Mouse (Mus musculus) CH12.LX (cell line): ENCODE results near the gene Prn. TPM values are rescaled to one million over a fixed set of nuclear protein-coding genes. Genes with fewer than 3 reads are reported as not detected.

Experiments
- DNase-seq: peaks from one replicate; pipeline ENCODE4 v3.0.0-alpha.2; 2013; ENCODE audit errors: extremely low read depth
- H3K27ac ChIP-seq: 2 replicates; pipeline ENCODE4 v1.5.1; 2012; ENCODE audit warnings: low read depth, mild to moderate bottlenecking, control low read depth, moderate library complexity; ENCODE audit not compliant: insufficient read depth
- H3K27me3 ChIP-seq: replicated peaks from 2 replicates; pipeline ENCODE3; 2012; ENCODE audit warnings: inconsistent platforms
- H3K36me3 ChIP-seq, 2 experiments: replicated peaks in 1 of 2; 2 replicates each; pipeline versions ENCODE3 to v1.6.1; 2012; ENCODE audit warnings: inconsistent platforms in 1 of 2, low read length in 1 of 2, mild to moderate bottlenecking in 1 of 2, mixed read lengths in 1 of 2, moderate library complexity in 1 of 2; ENCODE audit not compliant: control insufficient read depth in 1 of 2, insufficient read depth in 1 of 2
- H3K4me1 ChIP-seq, 2 experiments: 2 replicates each; pipeline ENCODE4 v1.6.1; 2012; ENCODE audit warnings: inconsistent platforms in 1 of 2, moderate library complexity in 1 of 2; ENCODE audit not compliant: insufficient read depth in 2 of 2, control insufficient read depth in 1 of 2
- H3K4me2 ChIP-seq: 2 replicates; pipeline ENCODE4 v1.6.1; 2012; ENCODE audit warnings: low read depth, mild to moderate bottlenecking, control low read depth; ENCODE audit not compliant: poor library complexity, insufficient read depth, severe bottlenecking
- H3K4me3 ChIP-seq, 3 experiments: fragments of 150-350 bp in 1 of 3; sonication (generic) in 1 of 3; replicated peaks in 1 of 3; 2 replicates each; pipeline versions ENCODE3 to v1.5.1; 2011 to 2012; ENCODE audit warnings: low read depth in 2 of 3, low read length in 2 of 3, mild to moderate bottlenecking in 2 of 3, moderate library complexity in 2 of 3, control low read depth in 1 of 3, improper control_type of control experiment in 1 of 3, inconsistent platforms in 1 of 3, mixed read lengths in 1 of 3; ENCODE audit not compliant: poor library complexity in 1 of 3
- H3K79me2 ChIP-seq: replicated peaks from 2 replicates; pipeline ENCODE4 v1.6.1; 2012; ENCODE audit warnings: mild to moderate bottlenecking, moderate library complexity; ENCODE audit not compliant: control insufficient read depth, poor library complexity, insufficient read depth, severe bottlenecking; ENCODE audit errors: extremely low read depth
- H3K9ac ChIP-seq: 2 replicates; pipeline ENCODE4 v1.6.1; 2012; ENCODE audit warnings: low read depth, mild to moderate bottlenecking, control low read depth, moderate library complexity; ENCODE audit not compliant: insufficient read depth
- H3K9me3 ChIP-seq: replicated peaks from 2 replicates; pipeline ENCODE3; 2012; ENCODE audit warnings: low read length, inconsistent platforms, mixed read lengths
- BHLHE40 ChIP-seq: IDR thresholded peaks from 2 replicates; pipeline ENCODE4 v1.6.1; 2011; ENCODE audit warnings: mild to moderate bottlenecking, low read depth, low read length, improper control_type of control experiment
- CHD1 ChIP-seq: IDR thresholded peaks from 2 replicates; pipeline ENCODE4 v1.6.1; 2012; ENCODE audit warnings: low read depth, low read length, improper control_type of control experiment, inconsistent platforms
- CHD2 ChIP-seq: IDR thresholded peaks from 2 replicates; pipeline ENCODE4 v1.6.1; 2011; ENCODE audit warnings: low read length, improper control_type of control experiment
- CTCF ChIP-seq, 2 experiments: IDR thresholded peaks in 1 of 2; conservative IDR thresholded peaks in 1 of 2; 2 replicates each; pipeline ENCODE4 v1.5.1; 2011 to 2012; ENCODE audit warnings: low read depth in 2 of 2, low read length in 2 of 2, improper control_type of control experiment in 1 of 2, inconsistent platforms in 1 of 2, mild to moderate bottlenecking in 1 of 2, moderate library complexity in 1 of 2
- EP300 ChIP-seq: IDR thresholded peaks from 2 replicates; pipeline ENCODE4 v1.6.1; 2011; ENCODE audit warnings: low read length, improper control_type of control experiment
- GABPA ChIP-seq: IDR thresholded peaks from 2 replicates; pipeline ENCODE4 v1.6.1; 2012; ENCODE audit warnings: low read depth, low read length, improper control_type of control experiment, inconsistent platforms; ENCODE audit not compliant: insufficient replicate concordance
- JUN ChIP-seq: IDR thresholded peaks from 2 replicates; pipeline ENCODE4 v1.6.1; 2011; ENCODE audit warnings: low read depth, mild to moderate bottlenecking, low read length, improper control_type of control experiment, moderate library complexity; ENCODE audit not compliant: insufficient read depth
- JUND ChIP-seq: conservative IDR thresholded peaks from 2 replicates; pipeline ENCODE4 v1.6.1; 2011; ENCODE audit warnings: low read depth, low read length, improper control_type of control experiment
- MAZ ChIP-seq: IDR thresholded peaks from 2 replicates; pipeline ENCODE4 v1.6.1; 2012; ENCODE audit warnings: low read depth, mild to moderate bottlenecking, inconsistent platforms, low read length, improper control_type of control experiment, moderate library complexity
- MEF2A ChIP-seq: IDR thresholded peaks from 2 replicates; pipeline ENCODE4 v1.6.1; 2014; ENCODE audit warnings: low read depth, mild to moderate bottlenecking, inconsistent platforms, low read length, improper control_type of control experiment, borderline replicate concordance
- NELFE ChIP-seq: IDR thresholded peaks from 2 replicates; pipeline ENCODE4 v1.6.1; 2011; ENCODE audit warnings: low read depth, low read length, improper control_type of control experiment
- PAX5 ChIP-seq: IDR thresholded peaks from 2 replicates; pipeline ENCODE4 v1.6.1; 2012; ENCODE audit warnings: low read length, inconsistent platforms, mixed read lengths
- POLR2AphosphoS2 ChIP-seq: IDR thresholded peaks from 2 replicates; pipeline ENCODE4 v1.6.1; 2011; ENCODE audit warnings: low read depth, low read length, improper control_type of control experiment
- RAD21 ChIP-seq: IDR thresholded peaks from 2 replicates; pipeline ENCODE4 v1.6.1; 2011; ENCODE audit warnings: low read depth, mild to moderate bottlenecking, low read length, improper control_type of control experiment, moderate library complexity
- RCOR1 ChIP-seq: conservative IDR thresholded peaks from 2 replicates; pipeline ENCODE4 v1.6.1; 2012; ENCODE audit warnings: low read depth, mild to moderate bottlenecking, inconsistent platforms, low read length, improper control_type of control experiment
- SMC3 ChIP-seq: IDR thresholded peaks from 2 replicates; pipeline ENCODE4 v1.6.1; 2011; ENCODE audit warnings: low read depth, low read length, improper control_type of control experiment
- TBP ChIP-seq: conservative IDR thresholded peaks from 2 replicates; pipeline ENCODE4 v1.6.1; 2011; ENCODE audit warnings: low read depth, low read length, improper control_type of control experiment
- TCF12 ChIP-seq: IDR thresholded peaks from 2 replicates; pipeline ENCODE4 v1.6.1; 2014; ENCODE audit warnings: low read depth, mild to moderate bottlenecking, inconsistent platforms, low read length, improper control_type of control experiment
- UBTF ChIP-seq: IDR thresholded peaks from 2 replicates; pipeline ENCODE4 v1.6.1; 2012; ENCODE audit warnings: low read depth, mild to moderate bottlenecking, inconsistent platforms, low read length, improper control_type of control experiment, moderate library complexity
- USF2 ChIP-seq: conservative IDR thresholded peaks from 2 replicates; pipeline ENCODE4 v1.6.1; 2011; ENCODE audit warnings: low read depth, low read length, improper control_type of control experiment
- ZKSCAN1 ChIP-seq: IDR thresholded peaks from 2 replicates; pipeline ENCODE4 v1.6.1; 2012; ENCODE audit warnings: low read depth, inconsistent platforms, low read length, improper control_type of control experiment, borderline replicate concordance
- ZNF384 ChIP-seq: IDR thresholded peaks from 2 replicates; pipeline ENCODE4 v1.6.1; 2012; ENCODE audit warnings: low read depth, low read length, improper control_type of control experiment, inconsistent platforms
- dilution Hi-C: fragments of 300-500 bp; cut with MboI; formaldehyde crosslinking; loops from 2 replicates; pipeline ENCODE4 v1.14.3; 2020; ENCODE audit warnings: low sequenced_read_pairs; ENCODE audit not compliant: extremely low pct_unique_long_range_greater_than_20kb, extremely low pct_ligation_motif_present
- in situ Hi-C: fragments of 300-500 bp; cut with MboI; formaldehyde crosslinking; loops from 3 replicates; pipeline ENCODE4 v1.14.3; 2019; ENCODE audit warnings: low sequenced_read_pairs, low pct_ligation_motif_present, low pct_unique_long_range_greater_than_20kb, mixed read lengths
- polyA plus RNA-seq: library from polyadenylated mRNA; unstranded; fragments of >175 nt; gene quantifications from 2 replicates; pipeline ENCODE4 v1.2.1, GENCODE M21; 2012; ENCODE audit warnings: low read depth; ENCODE audit not compliant: insufficient read length
- total RNA-seq, 2 experiments: library from RNA; depleted of rRNA; stranded (reverse); fragments of 300-350 nt in 1 of 2; fragments of >200 nt in 1 of 2; gene quantifications; 2 replicates each; pipeline ENCODE4 v1.2.3; 2012 to 2014

The Prn gene
- total and polyA plus RNA-seq, 3 experiments = not detected

DNA sequence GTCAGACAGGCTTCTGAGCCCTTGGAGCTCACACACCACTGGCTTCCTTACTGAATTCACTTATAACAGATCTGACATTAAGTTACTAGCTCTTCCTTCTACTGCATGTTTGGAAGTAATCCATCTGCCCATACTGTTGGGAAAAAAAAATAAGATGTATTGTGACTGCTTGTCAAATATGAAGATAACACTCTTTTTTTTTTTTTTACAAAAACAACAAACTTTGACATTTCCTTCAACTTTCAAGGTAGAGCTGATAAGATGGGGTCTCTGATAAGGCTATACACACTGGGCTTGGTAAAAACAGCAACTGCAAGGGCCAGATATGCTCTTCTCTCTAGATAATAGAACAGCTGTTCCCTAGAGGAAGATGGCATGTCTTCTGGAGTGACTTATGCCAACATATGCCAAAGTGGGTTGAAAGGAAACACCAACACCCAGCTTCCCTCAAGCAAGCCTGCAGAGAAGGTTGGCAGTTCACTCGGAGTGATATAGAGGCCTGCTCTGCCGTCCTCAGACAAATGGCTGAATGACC lies 45.4 kb upstream of the Prn start:
- no peak for DNase-seq
- H3K27me3 ChIP-seq = peaks cover 9% of the 10 kb centered on the region
- H3K9me3 ChIP-seq = no peaks in the 10 kb centered on the region
- in situ Hi-C loops (no loop called here), dilution Hi-C loops (no loop called here)
- peaks cover 0 to 30% of the 10 kb centered on the region in 2 experiments; a peak in 2 of 4 replicates for H3K4me1 ChIP-seq
- no peak overlapping the region for H3K27ac ChIP-seq
- H3K36me3 ChIP-seq = no peaks in the 10 kb centered on the region
- no peaks in the 10 kb centered on the region for H3K79me2 ChIP-seq
- TF ChIP-seq UBTF (no peak), SMC3 (no peak), CHD1 (no peak), ZNF384 (no peak), JUN (no peak), PAX5 (no peak), CTCF (conservative IDR thresholded peaks at IDR 0.05 in 1 of 2, IDR thresholded peaks at IDR 0.05 in 1 of 2; ENCODE audit: low read depth in 2 of 2, low read length in 2 of 2) (no peak), CHD2 (no peak)
- no peak overlapping the region for H3K4me2 ChIP-seq
- H3K4me3 ChIP-seq = no peak overlapping the region
- H3K9ac ChIP-seq = no peak overlapping the region

DNA sequence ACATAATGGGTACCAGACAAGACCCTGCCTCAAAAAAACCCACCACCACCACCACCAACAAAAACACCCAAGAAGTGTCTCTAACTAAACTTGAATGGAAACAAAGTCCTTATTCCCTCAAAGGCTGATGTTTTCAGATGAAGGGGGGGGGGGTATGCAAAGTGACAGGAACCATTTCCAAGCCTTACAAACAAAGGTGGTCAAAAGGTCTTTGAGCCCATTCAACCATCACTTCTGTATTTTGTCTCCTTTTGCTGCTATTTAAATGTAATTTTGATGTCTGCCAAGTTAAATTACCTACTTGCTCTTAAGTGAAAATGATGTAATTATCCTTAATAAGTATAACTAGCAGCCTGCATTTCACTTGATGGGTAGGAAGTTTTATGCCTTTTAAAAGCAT lies 43.1 kb upstream of the Prn start:
- no peaks in the 10 kb centered on the region for H3K27me3 ChIP-seq
- peaks cover 2% of the 10 kb centered on the region for H3K9me3 ChIP-seq
- dilution Hi-C loops = no loop called here
- no peak overlapping the region for H3K9ac ChIP-seq
- H3K4me2 ChIP-seq = no peak overlapping the region
- H3K4me1 ChIP-seq = peaks cover 3 to 35% of the 10 kb centered on the region in 2 experiments; a peak in 3 of 4 replicates
- no peak for DNase-seq
- no peak overlapping the region for H3K27ac ChIP-seq
- H3K36me3 ChIP-seq = no peaks in the 10 kb centered on the region
- H3K79me2 ChIP-seq = no peaks in the 10 kb centered on the region
- in situ Hi-C loops = no loop called here
- H3K4me3 ChIP-seq = no peak overlapping the region
- TF ChIP-seq TCF12 = no peak
- TF ChIP-seq MEF2A = no peak
- no peak for TF ChIP-seq JUND
- no peak for TF ChIP-seq ZNF384
- no peak for TF ChIP-seq BHLHE40
- no peak for TF ChIP-seq ZKSCAN1
- no peak for TF ChIP-seq RAD21
- no peak for TF ChIP-seq MAZ
- no peak for TF ChIP-seq JUN
- no peak for TF ChIP-seq POLR2AphosphoS2
- TF ChIP-seq USF2 = no peak
- TF ChIP-seq NELFE = no peak
- no peak for TF ChIP-seq RCOR1
- no peak for TF ChIP-seq CHD1
- no peak for TF ChIP-seq GABPA
- TF ChIP-seq TBP = no peak
- TF ChIP-seq UBTF = no peak
- no peak for TF ChIP-seq CHD2
- TF ChIP-seq SMC3 = no peak
- TF ChIP-seq EP300 = no peak
